Mouse (Mus musculus): ENCODE results near the gene Uxt. TPM values are rescaled to one million over a fixed set of nuclear protein-coding genes. Genes with fewer than 3 reads are reported as not detected.

Gene Uxt
- 46.0 and 51.8 TPM in 2 replicates for polyA plus RNA-seq (2016; fragmentation: Nextera tagmentation; extraction: Ambion mirVana)

GRCm38 (mm10) chrX:20961477-20962378 lies at the start of gene Uxt:
Uxt (minus strand) TSS chrX:20962017.
- peak; percentile 96 for ATAC-seq (ENCODE audit: insufficient number of reproducible peaks, low FRiP score)
- WGBS, result 16% methylated on average over 57 of the region's 57 CpGs
- Histone ChIP-seq H3K4me3 (peak within 1 kb of the TSS; percentile 61), H3K36me3 (peaks cover 10% of the 10 kb centered on the region; the same call in 1 of the 2 replicates), H3K9ac (peak within 1 kb of the TSS; percentile 62), H3K27ac (ENCODE audit: poor library complexity, severe bottlenecking) (peak within 1 kb of the TSS; percentile 84), H3K4me2 (peak within 1 kb of the TSS; percentile 60), H3K9me3 (replicated peaks) (no peaks in the 10 kb centered on the region), H3K4me1 (replicated peaks) (no peaks in the 10 kb centered on the region), H3K27me3 (replicated peaks) (no peaks in the 10 kb centered on the region)

- 52% methylated on average over 1 of the region's 1 CpGs for WGBS
- no peak overlapping the region for H3K27ac ChIP-seq (ENCODE audit: poor library complexity, severe bottlenecking)
- no peak for ATAC-seq (ENCODE audit: insufficient number of reproducible peaks, low FRiP score)
- no peak overlapping the region for H3K9ac ChIP-seq
- no peaks in the 10 kb centered on the region for H3K4me1 ChIP-seq (replicated peaks)
- H3K36me3 ChIP-seq, result peaks cover 10% of the 10 kb centered on the region; the same call in 1 of the 2 replicates
- no peak overlapping the region for H3K4me2 ChIP-seq
- H3K9me3 ChIP-seq (replicated peaks), result no peaks in the 10 kb centered on the region
- no peak overlapping the region for H3K4me3 ChIP-seq
- no peaks in the 10 kb centered on the region for H3K27me3 ChIP-seq (replicated peaks)
Observed at GRCm38 (mm10) chrX:20980901-20981300, 19.1 kb upstream of the Uxt start.

GRCm38 (mm10) chrX:20950191-20950880 lies 11.5 kb downstream of the Uxt start, which contains the start of gene Elk1:
Elk1 (minus strand) TSS chrX:20950608.
- H3K4me1 ChIP-seq (replicated peaks), result no peaks in the 10 kb centered on the region
- H3K4me3 ChIP-seq, result peak within 1 kb of the TSS; percentile 63
- WGBS, result 8% methylated on average over 30 of the region's 30 CpGs
- ATAC-seq (ENCODE audit: insufficient number of reproducible peaks, low FRiP score), result peak; percentile 96
- no peaks in the 10 kb centered on the region for H3K36me3 ChIP-seq
- H3K4me2 ChIP-seq, result peak within 1 kb of the TSS; percentile 69
- peak within 1 kb of the TSS; percentile 72 for H3K9ac ChIP-seq
- H3K9me3 ChIP-seq (replicated peaks), result no peaks in the 10 kb centered on the region
- H3K27ac ChIP-seq (ENCODE audit: poor library complexity, severe bottlenecking), result peak within 1 kb of the TSS; percentile 36; the same call in 1 of the 2 replicates
- H3K27me3 ChIP-seq (replicated peaks), result no peaks in the 10 kb centered on the region

- H3K4me1 ChIP-seq (replicated peaks), result no peaks in the 10 kb centered on the region
- 9% methylated on average over 4 of the region's 4 CpGs for WGBS
- H3K9ac ChIP-seq, result no peak overlapping the region
- H3K9me3 ChIP-seq (replicated peaks), result no peaks in the 10 kb centered on the region
- ATAC-seq (ENCODE audit: insufficient number of reproducible peaks, low FRiP score), result no peak
- no peak overlapping the region for H3K4me3 ChIP-seq
- H3K36me3 ChIP-seq, result no peaks in the 10 kb centered on the region
- no peak overlapping the region for H3K27ac ChIP-seq (ENCODE audit: poor library complexity, severe bottlenecking)
- H3K27me3 ChIP-seq (replicated peaks), result no peaks in the 10 kb centered on the region
- no peak overlapping the region for H3K4me2 ChIP-seq
Observed at GRCm38 (mm10) chrX:20946055-20946454, 15.8 kb downstream of the Uxt start.

GRCm38 (mm10) chrX:20931963-20932362 lies 29.9 kb downstream of the Uxt start:
- H3K9me3 ChIP-seq (replicated peaks), result no peaks in the 10 kb centered on the region

GRCm38 (mm10) chrX:20931364-20931763 lies 30.5 kb downstream of the Uxt start, which contains the start of gene Cfp:
Cfp (minus strand) TSS chrX:20931555.
- no peaks in the 10 kb centered on the region for H3K9me3 ChIP-seq (replicated peaks)
- H3K4me3 ChIP-seq, result no peak within 1 kb of the TSS
- WGBS, result 80% methylated on average over 1 of the region's 1 CpGs
- no peaks in the 10 kb centered on the region for H3K4me1 ChIP-seq (replicated peaks)
- H3K36me3 ChIP-seq, result peaks cover 42% of the 10 kb centered on the region
- no peak within 1 kb of the TSS for H3K4me2 ChIP-seq
- no peak for ATAC-seq (ENCODE audit: insufficient number of reproducible peaks, low FRiP score)
- H3K27me3 ChIP-seq (replicated peaks), result no peaks in the 10 kb centered on the region
- no peak within 1 kb of the TSS for H3K27ac ChIP-seq (ENCODE audit: poor library complexity, severe bottlenecking)
- H3K9ac ChIP-seq, result no peak within 1 kb of the TSS

More at GRCm38 (mm10) chrX:20931963-20932362, 29.9 kb downstream of the Uxt start:
- H3K27ac ChIP-seq (ENCODE audit: poor library complexity, severe bottlenecking), result no peak overlapping the region
- no peak overlapping the region for H3K4me3 ChIP-seq
- no peak overlapping the region for H3K4me2 ChIP-seq
- ATAC-seq (ENCODE audit: insufficient number of reproducible peaks, low FRiP score), result no peak
- peaks cover 42% of the 10 kb centered on the region for H3K36me3 ChIP-seq
- 90% methylated on average over 1 of the region's 1 CpGs for WGBS
- H3K9ac ChIP-seq, result no peak overlapping the region
- no peaks in the 10 kb centered on the region for H3K4me1 ChIP-seq (replicated peaks)
- no peaks in the 10 kb centered on the region for H3K27me3 ChIP-seq (replicated peaks)

GRCm38 (mm10) chrX:20929859-20930258 lies 32.0 kb downstream of the Uxt start:
- H3K4me1 ChIP-seq (replicated peaks), result no peaks in the 10 kb centered on the region
- H3K36me3 ChIP-seq, result peaks cover 30% of the 10 kb centered on the region
- no peak overlapping the region for H3K9ac ChIP-seq
- H3K27ac ChIP-seq (ENCODE audit: poor library complexity, severe bottlenecking), result no peak overlapping the region
- H3K4me2 ChIP-seq, result no peak overlapping the region
- H3K4me3 ChIP-seq, result no peak overlapping the region
- H3K9me3 ChIP-seq (replicated peaks), result no peaks in the 10 kb centered on the region
- no peaks in the 10 kb centered on the region for H3K27me3 ChIP-seq (replicated peaks)
- no peak for ATAC-seq (ENCODE audit: insufficient number of reproducible peaks, low FRiP score)
- WGBS, result 78% methylated on average over 1 of the region's 1 CpGs

- no peaks in the 10 kb centered on the region for H3K4me1 ChIP-seq (replicated peaks)
- H3K4me2 ChIP-seq, result no peak overlapping the region
- no peak for ATAC-seq (ENCODE audit: insufficient number of reproducible peaks, low FRiP score)
- 0 out of 2 replicates have a peak, but pooled peaks cover under 1% of the 10 kb centered on the region for H3K27me3 ChIP-seq (replicated peaks)
- H3K4me3 ChIP-seq, result no peak overlapping the region
- no peak overlapping the region for H3K9ac ChIP-seq
- no peaks in the 10 kb centered on the region for H3K9me3 ChIP-seq (replicated peaks)
- H3K36me3 ChIP-seq, result peaks cover 30% of the 10 kb centered on the region
- no peak overlapping the region for H3K27ac ChIP-seq (ENCODE audit: poor library complexity, severe bottlenecking)
Observed at GRCm38 (mm10) chrX:20924976-20925375, 36.8 kb downstream of the Uxt start.

- H3K36me3 ChIP-seq, result peaks cover 23% of the 10 kb centered on the region
Observed at GRCm38 (mm10) chrX:20923506-20923905, 38.3 kb downstream of the Uxt start.

GRCm38 (mm10) chrX:20921366-20921765 lies 40.5 kb downstream of the Uxt start:
- Histone ChIP-seq H3K9ac (no peak overlapping the region), H3K36me3 (peaks cover 2% of the 10 kb centered on the region; the same call in 1 of the 2 replicates), H3K27ac (ENCODE audit: poor library complexity, severe bottlenecking) (no peak overlapping the region), H3K4me1 (replicated peaks) (no peaks in the 10 kb centered on the region), H3K4me2 (peak overlapping the region; percentile 71), H3K4me3 (peak overlapping the region; percentile 42; the same call in 1 of the 2 replicates), H3K27me3 (replicated peaks) (peaks cover 11% of the 10 kb centered on the region; the same call in 1 of the 2 replicates), H3K9me3 (replicated peaks) (no peaks in the 10 kb centered on the region)
- WGBS, result 30% methylated on average over 5 of the region's 5 CpGs
- no peak for ATAC-seq (ENCODE audit: insufficient number of reproducible peaks, low FRiP score)

More at GRCm38 (mm10) chrX:20923506-20923905, 38.3 kb downstream of the Uxt start:
- peaks cover 11% of the 10 kb centered on the region; the same call in 1 of the 2 replicates for H3K27me3 ChIP-seq (replicated peaks)
- no peak overlapping the region for H3K27ac ChIP-seq (ENCODE audit: poor library complexity, severe bottlenecking)
- H3K9me3 ChIP-seq (replicated peaks), result no peaks in the 10 kb centered on the region
- H3K9ac ChIP-seq, result no peak overlapping the region
- WGBS, result 50% methylated on average over 1 of the region's 1 CpGs
- no peaks in the 10 kb centered on the region for H3K4me1 ChIP-seq (replicated peaks)
- no peak overlapping the region for H3K4me2 ChIP-seq
- ATAC-seq (ENCODE audit: insufficient number of reproducible peaks, low FRiP score), result no peak
- H3K4me3 ChIP-seq, result no peak overlapping the region

Measured in heart, embryonic 12.5 days (tissue).